18 mouse cellular contexts compared by ENCODE assay signal in the genomic region with DNA sequence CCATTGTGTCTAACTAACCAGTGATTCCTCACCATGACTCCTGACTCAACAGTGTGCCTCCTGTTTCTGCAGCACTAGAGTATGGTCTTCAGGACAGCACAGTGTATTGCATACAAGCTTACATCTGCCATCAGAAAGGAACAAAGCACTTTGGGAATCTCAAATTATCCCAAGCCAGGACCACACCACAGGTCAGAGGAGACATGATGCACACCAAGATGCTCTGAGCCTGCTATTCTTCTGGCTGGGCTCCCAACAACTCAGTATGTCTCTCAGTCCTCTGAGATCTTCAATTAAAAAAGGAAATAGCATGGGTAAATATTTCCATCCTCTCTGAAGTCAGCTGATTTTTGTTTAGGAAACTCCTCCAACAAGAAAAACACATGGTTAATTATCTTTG.
DNase-seq lines count a peak whose midpoint lies in the region; ATAC-seq lines count a peak whose summit lies in the region.
"Had no signal": no experiment of that assay in that cellular context is flagged by ENCODE, and none has a peak within 500 bp of the region (broad histone marks: within the 10 kb centered on the region; RNA-seq: fewer than 3 reads in every experiment).

No protein-coding gene starts in this region.

- ATAC-seq in forebrain, embryonic 16.5 days = peak; percentile 10; the same call in 1 of the 2 replicates
- ATAC-seq in forebrain, embryonic 12.5 days (ENCODE audit: low FRiP score) = no peak
- peak; percentile 13; the same call in 1 of the 2 replicates for ATAC-seq in neural tube, embryonic 11.5 days (ENCODE audit: insufficient read depth, low FRiP score, low TSS enrichment)

- peak; percentile 5 for DNase-seq in kidney, postnatal 14 days
- no peak for DNase-seq in kidney, postnatal 25 days
- no peak for DNase-seq in neural tube, embryonic 11.5 days (ENCODE audit: low spot score)
- DNase-seq in neural tube, embryonic 10.5 days (ENCODE audit: extremely low spot score, low spot score) = no peak
- peak; percentile 37 for DNase-seq in lung, postnatal 36 days
- DNase-seq in urinary bladder, adult 18-20 months (ENCODE audit: low spot score in 2 of 2) = no peak
- DNase-seq: cerebellum, adult 9-11 months; gastrocnemius, postnatal 14 days; heart, adult 2 months; heart, postnatal 4 days; right cerebral cortex, postnatal 25 days had no signal

- H3K4me2 ChIP-seq in forebrain, embryonic 16.5 days (ENCODE audit: low read length) = no peak overlapping the region
- H3K4me2 ChIP-seq in forebrain, embryonic 12.5 days = no peak overlapping the region
- no peak overlapping the region for H3K4me2 ChIP-seq in neural tube, embryonic 11.5 days (ENCODE audit: low read depth)
- H3K4me2 ChIP-seq: embryonic facial prominence, embryonic 12.5 days; liver, embryonic 15.5 days; stomach, embryonic 15.5 days had no signal

- no peak overlapping the region for H3K4me3 ChIP-seq in forebrain, embryonic 16.5 days (replicated peaks; ENCODE audit: low read length)
- H3K4me3 ChIP-seq in forebrain, embryonic 12.5 days (replicated peaks) = no peak overlapping the region
- H3K4me3 ChIP-seq in neural tube, embryonic 11.5 days (ENCODE audit: low read depth, low read length) = no peak overlapping the region
- H3K4me3 ChIP-seq: embryonic facial prominence, embryonic 12.5 days; heart, adult 2 months; liver, embryonic 15.5 days; megakaryocyte, embryonic 14.5 days; stomach, embryonic 15.5 days had no signal

- H3K9ac ChIP-seq in forebrain, embryonic 16.5 days (replicated peaks; ENCODE audit: low read depth, low read length) = no peak overlapping the region
- H3K9ac ChIP-seq in forebrain, embryonic 12.5 days = no peak overlapping the region
- no peak overlapping the region for H3K9ac ChIP-seq in neural tube, embryonic 11.5 days (ENCODE audit: low read length)
- H3K9ac ChIP-seq: embryonic facial prominence, embryonic 12.5 days; liver, embryonic 15.5 days; stomach, embryonic 15.5 days had no signal

- H3K27ac ChIP-seq in forebrain, embryonic 16.5 days (ENCODE audit: low read length) = no peak overlapping the region
- no peak overlapping the region for H3K27ac ChIP-seq in forebrain, embryonic 12.5 days
- H3K27ac ChIP-seq in neural tube, embryonic 11.5 days (ENCODE audit: low read depth, low read length) = no peak overlapping the region
- H3K27ac ChIP-seq: embryonic facial prominence, embryonic 12.5 days; heart, adult 2 months; liver, embryonic 15.5 days had no signal

- H3K27me3 ChIP-seq in forebrain, embryonic 16.5 days (replicated peaks; ENCODE audit: control insufficient read depth, insufficient read depth, low read length) = no peaks in the 10 kb centered on the region
- peaks cover 10% of the 10 kb centered on the region for H3K27me3 ChIP-seq in forebrain, embryonic 12.5 days
- no peaks in the 10 kb centered on the region for H3K27me3 ChIP-seq in neural tube, embryonic 11.5 days (ENCODE audit: control insufficient read depth, insufficient read depth, low read length)
- H3K27me3 ChIP-seq: CH12.LX; embryonic facial prominence, embryonic 12.5 days; liver, embryonic 15.5 days; megakaryocyte, embryonic 14.5 days; stomach, embryonic 15.5 days had no signal

- H3K9me3 ChIP-seq in forebrain, embryonic 16.5 days (ENCODE audit: control insufficient read depth, low read length) = no peaks in the 10 kb centered on the region
- H3K9me3 ChIP-seq in forebrain, embryonic 12.5 days = no peaks in the 10 kb centered on the region
- no peaks in the 10 kb centered on the region for H3K9me3 ChIP-seq in neural tube, embryonic 11.5 days (ENCODE audit: control insufficient read depth, low read length)
- H3K9me3 ChIP-seq: embryonic facial prominence, embryonic 12.5 days; liver, embryonic 15.5 days; megakaryocyte, embryonic 14.5 days; stomach, embryonic 15.5 days had no signal

- H3K4me1 ChIP-seq in forebrain, embryonic 16.5 days (replicated peaks; ENCODE audit: control insufficient read depth, insufficient read depth, low read length) = 0 out of 2 replicates have a peak, but pooled peaks cover 3% of the 10 kb centered on the region
- H3K4me1 ChIP-seq in forebrain, embryonic 12.5 days = peaks cover 14% of the 10 kb centered on the region
- no peaks in the 10 kb centered on the region for H3K4me1 ChIP-seq in neural tube, embryonic 11.5 days (ENCODE audit: control insufficient read depth, insufficient read depth, low read length)
- H3K4me1 ChIP-seq: liver, embryonic 15.5 days had no signal

- no peaks in the 10 kb centered on the region for H3K36me3 ChIP-seq in forebrain, embryonic 16.5 days (ENCODE audit: control insufficient read depth, insufficient read depth)
- H3K36me3 ChIP-seq in forebrain, embryonic 12.5 days (replicated peaks) = no peaks in the 10 kb centered on the region
- no peaks in the 10 kb centered on the region for H3K36me3 ChIP-seq in neural tube, embryonic 11.5 days (ENCODE audit: control insufficient read depth, insufficient read depth, low read length)
- H3K36me3 ChIP-seq: embryonic facial prominence, embryonic 12.5 days; liver, embryonic 15.5 days; stomach, embryonic 15.5 days had no signal

Comparison
In these comparisons a context has a peak if more than half of its experiments do, and no peak if none do; other contexts are left out.
1. DNase-seq: peak in kidney, postnatal 14 days (single experiment) and lung, postnatal 36 days (single experiment); none in kidney, postnatal 25 days (0 of 2), neural tube, embryonic 11.5 days (single experiment), neural tube, embryonic 10.5 days (single experiment) and urinary bladder, adult 18-20 months (0 of 2).